Mouse (Mus musculus) kidney, embryonic 16.5 days (tissue): Measurements from ENCODE around the gene Zbtb26. TPM values are rescaled to one million over a fixed set of nuclear protein-coding genes. Genes with fewer than 3 reads are reported as not detected.

Experiments
- polyA plus RNA-seq: library from polyadenylated mRNA; unstranded; fragments of >200 nt; fragmentation: Nextera tagmentation; extraction: Ambion mirVana; gene quantifications from 2 replicates; pipeline ENCODE4 v1.2.1, GENCODE M21; 2015

The Zbtb26 gene
- polyA plus RNA-seq, 1 experiment from 2014 or later: 8.2 TPM

Other genes starting within 250 kb of the Zbtb26 start
- not detected in 2 replicates for gene Olfr366, start 231.6 kb downstream of the Zbtb26 start, polyA plus RNA-seq
- not detected in 2 replicates for gene Olfr368, start 116.6 kb downstream of the Zbtb26 start, polyA plus RNA-seq
- gene Pdcl, start 83.8 kb downstream of the Zbtb26 start, polyA plus RNA-seq: 47.0 and 50.6 TPM in 2 replicates
- gene Rc3h2, start 20.2 kb downstream of the Zbtb26 start, polyA plus RNA-seq: 10.6 and 14.8 TPM in 2 replicates
- gene Zbtb6, start within 50 bp of the Zbtb26 start, polyA plus RNA-seq: 8.3 and 9.1 TPM in 2 replicates
- 33.3 and 42.0 TPM in 2 replicates for gene Rabgap1, start 144 bp upstream of the Zbtb26 start, polyA plus RNA-seq
- gene Gpr21, start 73.2 kb upstream of the Zbtb26 start, polyA plus RNA-seq: 0.77 and 1.5 TPM in 2 replicates